Mouse (Mus musculus) midbrain, embryonic 16.5 days (tissue): Measurements from ENCODE around the gene Ptger3. TPM values are rescaled to one million over a fixed set of nuclear protein-coding genes. Genes with fewer than 3 reads are reported as not detected.

Experiments
- ATAC-seq: fragments of 200-750 bp; cut with Nextera tagmentation; 2 replicates; pipeline ENCODE4 v1.8.0; 2017; ENCODE audit warnings: moderate TSS enrichment
- H3K27ac ChIP-seq: fragments of 300-500 bp; sonication (generic); 2 replicates; pipeline ENCODE4 v1.5.1; 2014; ENCODE audit warnings: mild to moderate bottlenecking, low read length, mixed read lengths
- H3K27me3 ChIP-seq: fragments of 300-500 bp; sonication (generic); 2 replicates; pipeline ENCODE4 v1.6.1; 2014; ENCODE audit warnings: low read depth, low read length, mixed read lengths; ENCODE audit not compliant: control insufficient read depth, insufficient read depth
- H3K36me3 ChIP-seq: fragments of 300-500 bp; sonication (generic); 2 replicates; pipeline ENCODE4 v1.6.1; 2014; ENCODE audit warnings: mild to moderate bottlenecking, low read length, moderate library complexity, mixed read lengths; ENCODE audit not compliant: control insufficient read depth, insufficient read depth
- H3K4me1 ChIP-seq: fragments of 300-500 bp; sonication (generic); 2 replicates; pipeline ENCODE4 v1.6.1; 2014; ENCODE audit warnings: mild to moderate bottlenecking, low read length, mixed read lengths; ENCODE audit not compliant: control insufficient read depth, insufficient read depth
- H3K4me2 ChIP-seq: fragments of 300-500 bp; sonication (generic); 2 replicates; pipeline ENCODE4 v1.6.1; 2014; ENCODE audit warnings: mild to moderate bottlenecking, low read length, mixed read lengths
- H3K4me3 ChIP-seq: fragments of 300-500 bp; sonication (generic); 2 replicates; pipeline ENCODE4 v1.5.1; 2014; ENCODE audit warnings: low read depth, mild to moderate bottlenecking, low read length, moderate library complexity, mixed read lengths
- H3K9ac ChIP-seq: fragments of 300-500 bp; sonication (generic); 2 replicates; pipeline ENCODE4 v1.6.1; 2014; ENCODE audit warnings: low read depth, low read length, mixed read lengths
- H3K9me3 ChIP-seq: fragments of 300-500 bp; sonication (generic); replicated peaks from 2 replicates; pipeline ENCODE4 v1.6.1; 2014; ENCODE audit warnings: mild to moderate bottlenecking, low read length, mixed read lengths; ENCODE audit not compliant: control insufficient read depth, poor library complexity, severe bottlenecking
- WGBS: fragments of 180-500 bp; shearing (Covaris S2); extraction: QIAGEN DNeasy Blood & Tissue Kit; methylation state at CpG from one replicate; pipeline ENCODE4 v1.1.7; 2014; 5-methylcytosine and 5-hydroxymethylcytosine counted together
- polyA plus RNA-seq: library from polyadenylated mRNA; unstranded; fragments of >200 nt; fragmentation: Nextera tagmentation; extraction: Ambion mirVana; gene quantifications from 2 replicates; pipeline ENCODE4 v1.2.1, GENCODE M21; 2015

Ptger3 gene
- polyA plus RNA-seq, 1 experiment from 2014 or later: 4.5 TPM

- 0 out of 2 replicates have a peak, but pooled peaks have one; percentile 21 for ATAC-seq
- H3K36me3 ChIP-seq: peaks cover 23% of the 10 kb centered on the region
- 97% methylated on average over 3 of the region's 3 CpGs for WGBS
These were observed 16.7 kb upstream of the Ptger3 start for GRCm38 (mm10) chr3:157549758-157550600.

GRCm38 (mm10) chr3:157565196-157565595, 1.5 kb upstream of the Ptger3 start:
- Histone ChIP-seq H3K27ac (no peak overlapping the region), H3K9ac (no peak overlapping the region), H3K27me3 (peaks cover 27% of the 10 kb centered on the region), H3K4me1 (peaks cover 6% of the 10 kb centered on the region; the same call in 1 of the 2 replicates), H3K4me3 (no peak overlapping the region), H3K4me2 (no peak overlapping the region), H3K9me3 (no peaks in the 10 kb centered on the region), H3K36me3 (no peaks in the 10 kb centered on the region)
- 7% methylated on average over 2 of the region's 2 CpGs for WGBS
- ATAC-seq: no peak

More at GRCm38 (mm10) chr3:157549758-157550600, 16.7 kb upstream of the Ptger3 start:
- H3K27ac ChIP-seq: no peak overlapping the region
- no peak overlapping the region for H3K4me3 ChIP-seq
- H3K4me2 ChIP-seq: no peak overlapping the region
- no peaks in the 10 kb centered on the region for H3K4me1 ChIP-seq
- H3K9ac ChIP-seq: no peak overlapping the region
- H3K27me3 ChIP-seq: no peaks in the 10 kb centered on the region
- no peaks in the 10 kb centered on the region for H3K9me3 ChIP-seq

GRCm38 (mm10) chr3:157567566-157568132, 957 bp downstream of the Ptger3 start:
- H3K36me3 ChIP-seq: no peaks in the 10 kb centered on the region
- ATAC-seq: peak; percentile 64; the same call in 1 of the 2 replicates
- 2% methylated on average over 34 of the region's 34 CpGs for WGBS

GRCm38 (mm10) chr3:157572011-157572410, 5.3 kb downstream of the Ptger3 start:
- Histone ChIP-seq H3K4me1 (peaks cover 6% of the 10 kb centered on the region; the same call in 1 of the 2 replicates), H3K4me2 (no peak overlapping the region), H3K27me3 (peaks cover 19% of the 10 kb centered on the region), H3K4me3 (no peak overlapping the region), H3K27ac (no peak overlapping the region), H3K9me3 (no peaks in the 10 kb centered on the region), H3K36me3 (no peaks in the 10 kb centered on the region), H3K9ac (no peak overlapping the region)
- ATAC-seq: no peak
- 84% methylated on average over 6 of the region's 6 CpGs for WGBS

More at GRCm38 (mm10) chr3:157567566-157568132, 957 bp downstream of the Ptger3 start:
- peak overlapping the region; percentile 51 for H3K4me3 ChIP-seq
- no peaks in the 10 kb centered on the region for H3K9me3 ChIP-seq
- no peak overlapping the region for H3K27ac ChIP-seq
- H3K9ac ChIP-seq: peak overlapping the region; percentile 63
- H3K27me3 ChIP-seq: peaks cover 27% of the 10 kb centered on the region
- H3K4me1 ChIP-seq: peaks cover 6% of the 10 kb centered on the region; the same call in 1 of the 2 replicates
- peak overlapping the region; percentile 81 for H3K4me2 ChIP-seq

GRCm38 (mm10) chr3:157575441-157576342, 9.0 kb downstream of the Ptger3 start:
- 84% methylated on average over 9 of the region's 9 CpGs for WGBS
- Histone ChIP-seq H3K4me2 (no peak overlapping the region), H3K4me1 (no peaks in the 10 kb centered on the region), H3K36me3 (no peaks in the 10 kb centered on the region), H3K9ac (no peak overlapping the region), H3K27ac (no peak overlapping the region), H3K9me3 (no peaks in the 10 kb centered on the region), H3K4me3 (no peak overlapping the region), H3K27me3 (no peaks in the 10 kb centered on the region)
- no peak for ATAC-seq

- no peak for ATAC-seq
- H3K9me3 ChIP-seq: no peaks in the 10 kb centered on the region
- no peak overlapping the region for H3K4me3 ChIP-seq
- no peak overlapping the region for H3K9ac ChIP-seq
- H3K27ac ChIP-seq: no peak overlapping the region
- WGBS: 71% methylated on average over 1 of the region's 1 CpGs
- no peaks in the 10 kb centered on the region for H3K4me1 ChIP-seq
- H3K36me3 ChIP-seq: no peaks in the 10 kb centered on the region
- no peak overlapping the region for H3K4me2 ChIP-seq
- H3K27me3 ChIP-seq: no peaks in the 10 kb centered on the region
These were observed 9.6 kb downstream of the Ptger3 start for GRCm38 (mm10) chr3:157576343-157576722.

DNA sequence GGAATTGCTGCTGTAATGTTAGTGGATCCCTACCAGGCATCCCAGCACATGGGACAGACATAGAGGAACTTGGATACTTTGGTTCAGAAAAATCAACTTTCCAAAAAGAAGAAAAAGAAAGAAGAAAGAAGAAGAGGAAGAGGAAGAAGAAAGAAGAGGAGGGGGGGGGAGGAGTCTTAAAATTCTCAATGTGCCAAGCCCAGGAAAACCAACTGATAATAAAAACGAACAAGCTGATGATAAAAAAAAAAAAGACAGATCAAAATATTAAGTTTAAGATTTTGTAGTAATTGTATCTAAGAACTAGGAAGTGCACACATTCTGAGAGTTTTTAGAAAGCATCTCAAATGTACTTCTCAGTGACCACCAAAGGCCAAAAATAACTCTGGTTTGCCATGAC, 10.2 kb downstream of the Ptger3 start:
- H3K4me3 ChIP-seq: no peak overlapping the region
- no peaks in the 10 kb centered on the region for H3K9me3 ChIP-seq
- H3K9ac ChIP-seq: no peak overlapping the region
- no peaks in the 10 kb centered on the region for H3K36me3 ChIP-seq
- WGBS: 82% methylated on average over 1 of the region's 1 CpGs
- no peaks in the 10 kb centered on the region for H3K27me3 ChIP-seq
- H3K4me2 ChIP-seq: no peak overlapping the region
- ATAC-seq: no peak
- no peaks in the 10 kb centered on the region for H3K4me1 ChIP-seq
- H3K27ac ChIP-seq: no peak overlapping the region

DNA sequence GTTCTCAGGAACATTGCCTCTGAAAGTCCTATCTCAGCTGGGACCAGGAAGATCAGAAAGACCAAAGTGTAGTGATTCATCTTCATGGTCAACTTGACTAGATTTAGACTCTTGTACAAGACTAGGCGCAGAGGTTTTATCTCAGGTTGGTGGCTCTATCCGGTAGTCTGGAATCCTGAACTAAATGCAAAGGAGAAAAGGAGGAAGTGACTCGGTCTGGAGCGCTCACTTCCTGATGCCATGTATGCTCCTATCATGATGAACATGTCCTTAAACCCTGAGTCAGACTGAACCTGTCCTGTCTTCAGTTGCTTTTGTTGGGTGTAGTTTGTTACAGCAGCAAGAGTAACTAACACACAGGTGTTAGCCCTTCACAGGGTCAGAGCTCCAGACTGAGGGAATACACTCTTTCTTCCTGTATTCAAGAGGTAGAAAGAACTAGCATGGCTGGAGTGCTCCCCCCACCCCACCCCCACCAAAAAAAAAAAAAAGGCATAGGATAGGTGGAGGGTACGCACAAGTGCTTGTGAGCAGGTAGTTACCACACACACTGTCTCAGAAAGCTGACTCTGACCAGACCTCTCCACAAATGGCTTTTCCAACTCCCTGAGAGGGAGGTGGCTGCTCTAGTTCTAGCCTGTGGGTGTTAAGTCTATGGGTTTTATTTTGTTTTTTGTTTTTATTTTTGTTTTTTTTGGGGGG, 11.9 kb downstream of the Ptger3 start:
- Histone ChIP-seq H3K9me3 (no peaks in the 10 kb centered on the region), H3K4me3 (no peak overlapping the region), H3K4me2 (no peak overlapping the region), H3K36me3 (no peaks in the 10 kb centered on the region), H3K4me1 (no peaks in the 10 kb centered on the region), H3K27me3 (no peaks in the 10 kb centered on the region), H3K27ac (no peak overlapping the region), H3K9ac (no peak overlapping the region)
- WGBS: 94% methylated on average over 5 of the region's 5 CpGs
- no peak for ATAC-seq
